Mouse (Mus musculus) small intestine, adult 2 months (tissue): ENCODE results near the gene Rab34.
"Not testable (repeated sequence)": the region's sequence is repeated elsewhere in the genome, so short reads cannot be mapped to it uniquely, and the experiment has no call there.

Source experiments
- CTCF ChIP-seq: fragments of 200-500 bp; IDR thresholded peaks from 2 replicates; pipeline ENCODE4 v1.5.1; 2012; ENCODE audit warnings: low read depth, mild to moderate bottlenecking, control low read depth, inconsistent platforms, low read length, moderate library complexity, mixed read lengths; ENCODE audit not compliant: insufficient replicate concordance, insufficient read length; ENCODE audit errors: extremely low read depth
- POLR2A ChIP-seq: fragments of 200-500 bp; IDR thresholded peaks from 2 replicates; pipeline ENCODE4 v1.6.1; 2012; ENCODE audit warnings: low read depth, mild to moderate bottlenecking, control low read depth, inconsistent platforms, low read length, moderate library complexity

DNA sequence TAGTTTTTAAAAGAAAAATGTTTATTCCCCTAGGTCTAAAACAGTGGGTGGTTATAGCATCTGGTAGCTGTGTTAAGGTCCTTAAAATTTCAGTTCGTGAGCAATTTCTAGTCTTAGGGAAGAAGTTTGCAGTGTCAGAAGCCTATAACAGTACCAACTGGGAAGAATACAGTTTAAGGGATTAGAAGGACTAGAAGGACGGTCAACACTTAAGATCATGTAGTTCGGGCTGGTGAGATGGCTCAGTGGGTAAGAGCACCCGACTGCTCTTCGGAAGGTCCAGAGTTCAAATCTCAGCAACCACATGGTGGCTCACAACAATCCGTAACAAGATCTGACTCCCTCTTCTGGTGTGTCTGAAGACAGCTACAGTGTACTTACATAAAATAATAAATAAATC lies 3.5 kb upstream of the Rab34 start:
- not testable (repeated sequence) for TF ChIP-seq CTCF, POLR2A
